Mouse (Mus musculus): ENCODE data around the gene 3110040M04Rik.

3110040M04Rik gene

DNA sequence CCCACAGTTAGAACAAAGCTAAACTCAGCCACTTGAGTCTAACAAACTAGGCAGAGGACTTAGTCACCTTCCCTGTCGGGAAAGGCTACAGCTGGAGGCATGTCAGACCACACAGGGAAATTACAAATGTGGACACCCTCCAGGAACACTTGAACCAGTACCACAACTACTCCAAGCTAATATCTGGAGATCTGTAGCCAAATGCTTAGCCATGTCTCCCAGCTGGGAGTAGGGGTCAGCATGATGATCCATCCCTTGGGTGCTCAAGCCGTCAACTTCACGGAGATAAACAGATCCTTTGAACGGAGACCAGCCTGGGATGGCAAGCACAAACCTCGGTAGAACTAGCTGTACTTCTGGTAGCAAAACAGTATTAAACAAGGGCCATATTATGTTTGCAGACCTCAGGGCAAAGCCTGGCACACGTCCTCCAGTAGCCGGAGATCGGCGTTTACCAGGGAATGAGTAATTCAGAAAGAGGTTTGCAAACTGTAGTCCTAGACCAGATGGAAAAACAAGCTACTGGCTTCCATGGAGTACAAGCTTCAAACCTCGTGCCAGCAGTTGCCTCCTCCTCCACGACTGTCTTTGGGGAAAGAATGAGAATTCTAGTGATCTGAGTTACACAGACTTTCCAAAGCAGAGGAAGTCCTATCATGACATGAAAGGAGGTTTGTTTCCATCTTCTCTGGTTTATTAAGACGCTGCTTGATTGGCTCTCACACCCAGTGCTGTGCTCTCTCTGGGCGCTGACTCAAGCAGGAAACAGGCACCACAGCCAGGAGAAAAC lies 32.4 kb downstream of the 3110040M04Rik start:
- no peak for DNase-seq

GRCm38 (mm10) chr1:151237780-151238179 lies 33.9 kb downstream of the 3110040M04Rik start:
- DNase-seq, result no peak

GRCm38 (mm10) chr1:151243332-151243731 lies 39.4 kb downstream of the 3110040M04Rik start:
- DNase-seq, result no peak

DNA sequence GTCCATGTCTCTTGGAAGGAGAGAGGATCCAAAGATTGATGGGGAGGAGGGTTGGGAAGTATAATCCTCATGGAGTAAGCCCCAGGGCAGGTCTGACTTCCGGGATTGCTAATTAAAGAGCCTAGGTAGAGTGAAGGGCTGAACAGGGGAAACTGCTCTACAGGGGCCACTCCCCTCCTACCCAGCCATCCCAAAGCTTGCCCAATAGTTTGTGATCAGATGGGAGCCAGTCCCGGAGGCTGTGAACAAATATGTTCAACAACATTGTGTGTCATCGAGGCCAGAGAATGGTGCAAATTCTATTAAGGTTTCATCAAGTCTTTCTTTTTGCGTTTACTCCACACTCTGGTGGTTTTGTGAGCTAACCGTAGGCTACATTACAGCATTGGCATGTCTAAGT lies 40.1 kb downstream of the 3110040M04Rik start:
- no peak for DNase-seq

GRCm38 (mm10) chr1:151244761-151245160 lies 40.8 kb downstream of the 3110040M04Rik start:
- DNase-seq, result no peak

GRCm38 (mm10) chr1:151245165-151245564 lies 41.2 kb downstream of the 3110040M04Rik start:
- DNase-seq, result no peak

DNA sequence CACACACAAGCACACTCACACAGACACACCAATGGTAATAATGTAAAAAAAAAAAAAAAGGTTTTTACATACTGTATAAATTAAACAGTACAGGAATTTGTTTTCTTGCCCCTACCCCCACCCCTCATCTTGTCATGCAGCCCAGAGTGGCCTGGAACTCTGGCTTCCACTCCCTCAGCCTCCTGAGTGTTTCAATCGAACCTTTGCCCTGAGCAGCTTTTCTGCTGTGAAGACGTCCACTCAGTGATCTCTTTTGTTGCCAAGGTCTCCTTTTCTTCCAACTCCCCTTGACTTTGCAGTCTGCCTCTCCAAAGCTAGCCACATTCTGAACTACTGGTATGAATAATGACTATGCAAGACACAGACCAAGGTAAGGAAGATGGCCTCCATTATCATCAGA lies 41.9 kb downstream of the 3110040M04Rik start:
- no peak for DNase-seq

DNA sequence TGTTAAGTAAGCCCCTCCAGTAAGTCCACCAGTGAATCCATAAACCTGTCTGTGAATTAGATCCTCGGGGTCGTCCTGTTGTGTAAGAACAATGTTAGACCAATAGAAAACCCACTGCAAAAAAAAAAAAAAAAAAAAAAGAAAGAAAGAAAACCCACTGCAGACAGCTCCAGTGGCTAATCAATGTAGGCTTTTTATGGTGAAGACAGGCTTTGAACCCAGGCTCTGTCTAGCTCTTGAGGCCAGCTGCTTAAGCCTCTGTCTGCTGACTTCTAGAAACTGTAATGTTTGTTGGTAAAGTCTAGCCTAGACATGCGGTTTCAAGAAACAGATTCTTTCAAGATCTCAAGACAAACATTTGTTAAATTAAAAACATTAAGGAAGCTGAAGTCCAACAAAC lies 46.2 kb downstream of the 3110040M04Rik start:
- no peak for DNase-seq

DNA sequence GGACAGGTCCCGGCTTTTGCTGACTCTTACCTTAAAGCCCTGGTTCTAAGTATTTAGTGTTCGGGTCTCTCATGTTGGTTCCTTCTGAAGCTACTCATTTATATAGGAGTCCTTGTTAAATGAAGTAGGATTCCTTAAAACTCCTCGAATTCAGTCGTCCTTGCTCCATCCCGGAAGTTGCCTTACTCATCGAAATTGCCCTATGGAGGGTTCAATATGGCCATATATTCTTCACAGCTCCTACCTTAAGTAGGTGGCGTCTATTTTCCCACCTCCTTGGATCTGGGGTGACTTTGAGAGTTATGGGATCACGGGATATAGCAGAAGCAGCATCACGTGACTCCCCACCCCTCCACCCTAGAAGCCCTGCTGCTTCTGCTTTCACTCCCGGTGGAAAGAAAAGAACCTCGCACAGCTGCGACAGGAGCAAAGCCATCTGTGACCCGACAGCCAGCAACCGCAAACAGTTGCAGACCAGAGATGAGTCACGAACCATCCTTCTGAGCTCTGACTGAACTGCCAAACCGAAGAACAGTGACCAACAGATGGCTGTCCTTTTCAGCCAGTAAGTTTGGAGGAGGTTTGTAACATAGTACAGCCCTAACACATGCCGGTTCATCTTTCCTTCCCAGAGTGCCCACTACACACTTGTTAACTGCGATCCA lies 46.7 kb downstream of the 3110040M04Rik start:
- peak; percentile 9 for DNase-seq

GRCm38 (mm10) chr1:151251194-151252010 lies 47.5 kb downstream of the 3110040M04Rik start:
- DNase-seq, result no peak

Measured in cerebellum, postnatal 25 days (tissue).